Mouse (Mus musculus): ENCODE results near the gene Chd2. TPM values are rescaled to one million over a fixed set of nuclear protein-coding genes. Genes with fewer than 3 reads are reported as not detected.

Gene Chd2
- total RNA-seq, 1 experiment, result 46.6 TPM

GRCm38 (mm10) chr7:73452187-73452808 is 89.3 kb downstream of the Chd2 start:
- TF ChIP-seq ZC3H11A (IDR thresholded peaks at IDR 0.05; ENCODE audit: borderline replicate concordance, low read depth, low read length), result no peak
- TF ChIP-seq CHD2 (IDR thresholded peaks at IDR 0.05; ENCODE audit: low read depth, low read length), result no peak
- TF ChIP-seq MAFK (IDR thresholded peaks at IDR 0.05; ENCODE audit: insufficient read depth, low read depth, low read length), result no peak
- TF ChIP-seq HCFC1 (IDR thresholded peaks at IDR 0.05; ENCODE audit: borderline replicate concordance, insufficient read depth, low read length), result no peak
- TF ChIP-seq ZNF384 (IDR thresholded peaks at IDR 0.05; ENCODE audit: low read depth, low read length), result no peak
- Histone ChIP-seq H3K27ac (ENCODE audit: insufficient read depth, low read depth, low read length, poor library complexity, severe bottlenecking) (no peak overlapping the region), H3K4me3 (ENCODE audit: insufficient read depth in 1 of 2, low read depth in 1 of 2, low read length in 2 of 2, poor library complexity in 1 of 2, severe bottlenecking in 1 of 2) (no peak overlapping the region), H3K4me1 (ENCODE audit: control insufficient read depth in 2 of 2, insufficient read depth in 2 of 2, low read length in 2 of 2, poor library complexity in 1 of 2) (no peaks in the 10 kb centered on the region), H3K9ac (ENCODE audit: insufficient read depth, low read depth, low read length, poor library complexity, severe bottlenecking) (no peak overlapping the region), H3K9me3 (ENCODE audit: control insufficient read depth, insufficient read depth, low read depth, low read length) (no peaks in the 10 kb centered on the region), H3K36me3 (ENCODE audit: control insufficient read depth, insufficient read depth, low read length, poor library complexity, severe bottlenecking) (peaks cover 50% of the 10 kb centered on the region)
- DNase-seq (ENCODE audit: low read depth, low spot score), result no peak
- in situ Hi-C loops (cut with MboI; ENCODE audit: low sequenced_read_pairs in 2 of 2, unreplicated experiment in 2 of 2), result no loop called here

- no peaks in the 10 kb centered on the region for H3K9me3 ChIP-seq (ENCODE audit: control insufficient read depth, insufficient read depth, low read depth, low read length)
- H3K27ac ChIP-seq (ENCODE audit: insufficient read depth, low read depth, low read length, poor library complexity, severe bottlenecking), result no peak overlapping the region
Measured at GRCm38 (mm10) chr7:73451594-73451993, 90.0 kb downstream of the Chd2 start.

GRCm38 (mm10) chr7:73442246-73442645 is 99.4 kb downstream of the Chd2 start:
- Histone ChIP-seq H3K36me3 (ENCODE audit: control insufficient read depth, insufficient read depth, low read length, poor library complexity, severe bottlenecking) (peaks cover 55% of the 10 kb centered on the region), H3K4me1 (ENCODE audit: control insufficient read depth in 2 of 2, insufficient read depth in 2 of 2, low read length in 2 of 2, poor library complexity in 1 of 2) (no peaks in the 10 kb centered on the region), H3K27ac (ENCODE audit: insufficient read depth, low read depth, low read length, poor library complexity, severe bottlenecking) (no peak overlapping the region), H3K9ac (ENCODE audit: insufficient read depth, low read depth, low read length, poor library complexity, severe bottlenecking) (no peak overlapping the region), H3K9me3 (ENCODE audit: control insufficient read depth, insufficient read depth, low read depth, low read length) (no peaks in the 10 kb centered on the region), H3K4me3 (ENCODE audit: insufficient read depth in 1 of 2, low read depth in 1 of 2, low read length in 2 of 2, poor library complexity in 1 of 2, severe bottlenecking in 1 of 2) (no peak overlapping the region)
- in situ Hi-C loops (cut with MboI; ENCODE audit: low sequenced_read_pairs in 2 of 2, unreplicated experiment in 2 of 2), result no loop called here
- no peak for DNase-seq (ENCODE audit: low read depth, low spot score)
- TF ChIP-seq ZNF384 (IDR thresholded peaks at IDR 0.05; ENCODE audit: low read depth, low read length) (no peak), MAFK (IDR thresholded peaks at IDR 0.05; ENCODE audit: insufficient read depth, low read depth, low read length) (no peak), HCFC1 (IDR thresholded peaks at IDR 0.05; ENCODE audit: borderline replicate concordance, insufficient read depth, low read length) (no peak), CHD2 (IDR thresholded peaks at IDR 0.05; ENCODE audit: low read depth, low read length) (no peak), ZC3H11A (IDR thresholded peaks at IDR 0.05; ENCODE audit: borderline replicate concordance, low read depth, low read length) (no peak)

More at GRCm38 (mm10) chr7:73451594-73451993, 90.0 kb downstream of the Chd2 start:
- Histone ChIP-seq H3K9ac (ENCODE audit: insufficient read depth, low read depth, low read length, poor library complexity, severe bottlenecking) (no peak overlapping the region), H3K4me3 (ENCODE audit: insufficient read depth in 1 of 2, low read depth in 1 of 2, low read length in 2 of 2, poor library complexity in 1 of 2, severe bottlenecking in 1 of 2) (no peak overlapping the region), H3K36me3 (ENCODE audit: control insufficient read depth, insufficient read depth, low read length, poor library complexity, severe bottlenecking) (peaks cover 53% of the 10 kb centered on the region), H3K4me1 (ENCODE audit: control insufficient read depth in 2 of 2, insufficient read depth in 2 of 2, low read length in 2 of 2, poor library complexity in 1 of 2) (no peaks in the 10 kb centered on the region)
- no peak for DNase-seq (ENCODE audit: low read depth, low spot score)
- in situ Hi-C loops (cut with MboI; ENCODE audit: low sequenced_read_pairs in 2 of 2, unreplicated experiment in 2 of 2), result no loop called here
- TF ChIP-seq CHD2 (IDR thresholded peaks at IDR 0.05; ENCODE audit: low read depth, low read length) (no peak), HCFC1 (IDR thresholded peaks at IDR 0.05; ENCODE audit: borderline replicate concordance, insufficient read depth, low read length) (no peak), ZC3H11A (IDR thresholded peaks at IDR 0.05; ENCODE audit: borderline replicate concordance, low read depth, low read length) (no peak), ZNF384 (IDR thresholded peaks at IDR 0.05; ENCODE audit: low read depth, low read length) (no peak), MAFK (IDR thresholded peaks at IDR 0.05; ENCODE audit: insufficient read depth, low read depth, low read length) (no peak)

- in situ Hi-C loops (cut with MboI; ENCODE audit: low sequenced_read_pairs in 2 of 2, unreplicated experiment in 2 of 2), result no loop called here
Measured at GRCm38 (mm10) chr7:73441802-73442201, 99.8 kb downstream of the Chd2 start.

GRCm38 (mm10) chr7:73435685-73436084 is 105.9 kb downstream of the Chd2 start:
- Histone ChIP-seq H3K9ac (ENCODE audit: insufficient read depth, low read depth, low read length, poor library complexity, severe bottlenecking) (no peak overlapping the region), H3K36me3 (ENCODE audit: control insufficient read depth, insufficient read depth, low read length, poor library complexity, severe bottlenecking) (peaks cover 39% of the 10 kb centered on the region), H3K4me1 (ENCODE audit: control insufficient read depth in 2 of 2, insufficient read depth in 2 of 2, low read length in 2 of 2, poor library complexity in 1 of 2) (peaks cover 0 to 2% of the 10 kb centered on the region in 2 experiments; a peak in 1 of 4 replicates), H3K9me3 (ENCODE audit: control insufficient read depth, insufficient read depth, low read depth, low read length) (no peaks in the 10 kb centered on the region), H3K27ac (ENCODE audit: insufficient read depth, low read depth, low read length, poor library complexity, severe bottlenecking) (no peak overlapping the region), H3K4me3 (ENCODE audit: insufficient read depth in 1 of 2, low read depth in 1 of 2, low read length in 2 of 2, poor library complexity in 1 of 2, severe bottlenecking in 1 of 2) (no peak overlapping the region)
- in situ Hi-C loops (cut with MboI; ENCODE audit: low sequenced_read_pairs in 2 of 2, unreplicated experiment in 2 of 2), result no loop called here
- no peak for TF ChIP-seq ZC3H11A (IDR thresholded peaks at IDR 0.05; ENCODE audit: borderline replicate concordance, low read depth, low read length)
- TF ChIP-seq CHD2 (IDR thresholded peaks at IDR 0.05; ENCODE audit: low read depth, low read length), result no peak
- TF ChIP-seq MAFK (IDR thresholded peaks at IDR 0.05; ENCODE audit: insufficient read depth, low read depth, low read length), result no peak
- TF ChIP-seq HCFC1 (IDR thresholded peaks at IDR 0.05; ENCODE audit: borderline replicate concordance, insufficient read depth, low read length), result no peak
- TF ChIP-seq ZNF384 (IDR thresholded peaks at IDR 0.05; ENCODE audit: low read depth, low read length), result no peak
- peak; percentile 33 for DNase-seq (ENCODE audit: low read depth, low spot score)

More at GRCm38 (mm10) chr7:73441802-73442201, 99.8 kb downstream of the Chd2 start:
- H3K4me3 ChIP-seq (ENCODE audit: insufficient read depth in 1 of 2, low read depth in 1 of 2, low read length in 2 of 2, poor library complexity in 1 of 2, severe bottlenecking in 1 of 2), result no peak overlapping the region
- H3K9me3 ChIP-seq (ENCODE audit: control insufficient read depth, insufficient read depth, low read depth, low read length), result no peaks in the 10 kb centered on the region
- H3K27ac ChIP-seq (ENCODE audit: insufficient read depth, low read depth, low read length, poor library complexity, severe bottlenecking), result no peak overlapping the region
- DNase-seq (ENCODE audit: low read depth, low spot score), result no peak
- peaks cover 50% of the 10 kb centered on the region for H3K36me3 ChIP-seq (ENCODE audit: control insufficient read depth, insufficient read depth, low read length, poor library complexity, severe bottlenecking)
- no peak overlapping the region for H3K9ac ChIP-seq (ENCODE audit: insufficient read depth, low read depth, low read length, poor library complexity, severe bottlenecking)
- no peaks in the 10 kb centered on the region for H3K4me1 ChIP-seq (ENCODE audit: control insufficient read depth in 2 of 2, insufficient read depth in 2 of 2, low read length in 2 of 2, poor library complexity in 1 of 2)
- no peak for TF ChIP-seq ZNF384 (IDR thresholded peaks at IDR 0.05; ENCODE audit: low read depth, low read length)
